Mouse (Mus musculus): ENCODE results near the gene Hist1h4c. TPM values are rescaled to one million over a fixed set of nuclear protein-coding genes. Genes with fewer than 3 reads are reported as not detected.

Gene Hist1h4c
- polyA plus RNA-seq, 1 experiment from 2014 or later = 9.0 TPM

GRCm38 (mm10) chr13:23743215-23743614, 45.0 kb upstream of the Hist1h4c start:
- 88% methylated on average over 5 of the region's 5 CpGs for WGBS
- no peak for ATAC-seq (ENCODE audit: low FRiP score, low TSS enrichment)

GRCm38 (mm10) chr13:23742007-23742406, 43.8 kb upstream of the Hist1h4c start:
- H3K27ac ChIP-seq (ENCODE audit: low read depth, low read length) = no peak overlapping the region
- no peaks in the 10 kb centered on the region for H3K9me3 ChIP-seq (ENCODE audit: control insufficient read depth, low read length)
- H3K9ac ChIP-seq (ENCODE audit: low read depth, low read length) = no peak overlapping the region
- no peak overlapping the region for H3K4me2 ChIP-seq (replicated peaks; ENCODE audit: low read depth, low read length)
- H3K36me3 ChIP-seq (ENCODE audit: control insufficient read depth, insufficient read depth, low read length) = no peaks in the 10 kb centered on the region
- no peak for ATAC-seq (ENCODE audit: low FRiP score, low TSS enrichment)
- H3K4me3 ChIP-seq (ENCODE audit: low read length) = no peak overlapping the region
- H3K27me3 ChIP-seq (ENCODE audit: control insufficient read depth, insufficient read depth, low read length) = no peaks in the 10 kb centered on the region
- H3K4me1 ChIP-seq (ENCODE audit: control insufficient read depth, insufficient read depth, low read length) = peaks cover 13% of the 10 kb centered on the region; the same call in 1 of the 2 replicates

More at GRCm38 (mm10) chr13:23743215-23743614, 45.0 kb upstream of the Hist1h4c start:
- peaks cover 17% of the 10 kb centered on the region; the same call in 1 of the 2 replicates for H3K4me1 ChIP-seq (ENCODE audit: control insufficient read depth, insufficient read depth, low read length)
- no peak overlapping the region for H3K4me2 ChIP-seq (replicated peaks; ENCODE audit: low read depth, low read length)
- H3K4me3 ChIP-seq (ENCODE audit: low read length) = no peak overlapping the region
- no peak overlapping the region for H3K9ac ChIP-seq (ENCODE audit: low read depth, low read length)
- no peaks in the 10 kb centered on the region for H3K36me3 ChIP-seq (ENCODE audit: control insufficient read depth, insufficient read depth, low read length)
- no peaks in the 10 kb centered on the region for H3K9me3 ChIP-seq (ENCODE audit: control insufficient read depth, low read length)
- H3K27me3 ChIP-seq (ENCODE audit: control insufficient read depth, insufficient read depth, low read length) = no peaks in the 10 kb centered on the region
- H3K27ac ChIP-seq (ENCODE audit: low read depth, low read length) = no peak overlapping the region

- H3K9ac ChIP-seq (ENCODE audit: low read depth, low read length) = peak overlapping the region; percentile 74; the same call in 1 of the 2 replicates
- peak overlapping the region; percentile 99; the same call in 1 of the 2 replicates for H3K27ac ChIP-seq (ENCODE audit: low read depth, low read length)
- H3K9me3 ChIP-seq (ENCODE audit: control insufficient read depth, low read length) = no peaks in the 10 kb centered on the region
- H3K27me3 ChIP-seq (ENCODE audit: control insufficient read depth, insufficient read depth, low read length) = no peaks in the 10 kb centered on the region
- WGBS = 47% methylated on average over 5 of the region's 5 CpGs
- H3K4me3 ChIP-seq (ENCODE audit: low read length) = peak overlapping the region; percentile 51; the same call in 1 of the 2 replicates
- H3K36me3 ChIP-seq (ENCODE audit: control insufficient read depth, insufficient read depth, low read length) = no peaks in the 10 kb centered on the region
- peaks cover 13% of the 10 kb centered on the region; the same call in 1 of the 2 replicates for H3K4me1 ChIP-seq (ENCODE audit: control insufficient read depth, insufficient read depth, low read length)
- no peak for ATAC-seq (ENCODE audit: low FRiP score, low TSS enrichment)
- peak overlapping the region; percentile 72 for H3K4me2 ChIP-seq (replicated peaks; ENCODE audit: low read depth, low read length)
Observed at GRCm38 (mm10) chr13:23740910-23741309, 42.7 kb upstream of the Hist1h4c start.

GRCm38 (mm10) chr13:23740256-23740840, 42.1 kb upstream of the Hist1h4c start:
- Histone ChIP-seq H3K4me1 (ENCODE audit: control insufficient read depth, insufficient read depth, low read length) (peaks cover 13% of the 10 kb centered on the region; the same call in 1 of the 2 replicates), H3K36me3 (ENCODE audit: control insufficient read depth, insufficient read depth, low read length) (no peaks in the 10 kb centered on the region), H3K27ac (ENCODE audit: low read depth, low read length) (peak overlapping the region; percentile 99), H3K4me2 (replicated peaks; ENCODE audit: low read depth, low read length) (peak overlapping the region; percentile 72), H3K4me3 (ENCODE audit: low read length) (peak overlapping the region; percentile 51), H3K27me3 (ENCODE audit: control insufficient read depth, insufficient read depth, low read length) (no peaks in the 10 kb centered on the region), H3K9ac (ENCODE audit: low read depth, low read length) (peak overlapping the region; percentile 74), H3K9me3 (ENCODE audit: control insufficient read depth, low read length) (no peaks in the 10 kb centered on the region)
- WGBS = 22% methylated on average over 13 of the region's 13 CpGs
- no peak for ATAC-seq (ENCODE audit: low FRiP score, low TSS enrichment)

- Histone ChIP-seq H3K4me3 (ENCODE audit: low read length) (peak overlapping the region; percentile 51), H3K9me3 (ENCODE audit: control insufficient read depth, low read length) (no peaks in the 10 kb centered on the region), H3K4me1 (ENCODE audit: control insufficient read depth, insufficient read depth, low read length) (peaks cover 13% of the 10 kb centered on the region; the same call in 1 of the 2 replicates), H3K36me3 (ENCODE audit: control insufficient read depth, insufficient read depth, low read length) (no peaks in the 10 kb centered on the region), H3K27me3 (ENCODE audit: control insufficient read depth, insufficient read depth, low read length) (no peaks in the 10 kb centered on the region), H3K9ac (ENCODE audit: low read depth, low read length) (peak overlapping the region; percentile 74), H3K4me2 (replicated peaks; ENCODE audit: low read depth, low read length) (peak overlapping the region; percentile 72), H3K27ac (ENCODE audit: low read depth, low read length) (peak overlapping the region; percentile 99)
- WGBS = under 1% methylated on average over 14 of the region's 14 CpGs
- no peak for ATAC-seq (ENCODE audit: low FRiP score, low TSS enrichment)
Observed at GRCm38 (mm10) chr13:23739922-23740252, 41.6 kb upstream of the Hist1h4c start.

GRCm38 (mm10) chr13:23739069-23739921, 41.0 kb upstream of the Hist1h4c start:
- peak; percentile 94 for ATAC-seq (ENCODE audit: low FRiP score, low TSS enrichment)
- WGBS = under 1% methylated on average over 39 of the region's 39 CpGs
- Histone ChIP-seq H3K9ac (ENCODE audit: low read depth, low read length) (peak overlapping the region; percentile 74), H3K4me3 (ENCODE audit: low read length) (peak overlapping the region; percentile 51), H3K27me3 (ENCODE audit: control insufficient read depth, insufficient read depth, low read length) (no peaks in the 10 kb centered on the region), H3K9me3 (ENCODE audit: control insufficient read depth, low read length) (no peaks in the 10 kb centered on the region), H3K4me2 (replicated peaks; ENCODE audit: low read depth, low read length) (peak overlapping the region; percentile 72), H3K4me1 (ENCODE audit: control insufficient read depth, insufficient read depth, low read length) (peaks cover 10% of the 10 kb centered on the region; the same call in 1 of the 2 replicates), H3K27ac (ENCODE audit: low read depth, low read length) (peak overlapping the region; percentile 99), H3K36me3 (ENCODE audit: control insufficient read depth, insufficient read depth, low read length) (no peaks in the 10 kb centered on the region)

- Histone ChIP-seq H3K4me2 (replicated peaks; ENCODE audit: low read depth, low read length) (peak within 1 kb of the TSS; percentile 72), H3K36me3 (ENCODE audit: control insufficient read depth, insufficient read depth, low read length) (no peaks in the 10 kb centered on the region), H3K9ac (ENCODE audit: low read depth, low read length) (peak within 1 kb of the TSS; percentile 74), H3K27ac (ENCODE audit: low read depth, low read length) (peak within 1 kb of the TSS; percentile 99), H3K27me3 (ENCODE audit: control insufficient read depth, insufficient read depth, low read length) (no peaks in the 10 kb centered on the region), H3K4me3 (ENCODE audit: low read length) (peak within 1 kb of the TSS; percentile 51), H3K4me1 (ENCODE audit: control insufficient read depth, insufficient read depth, low read length) (peaks cover 7% of the 10 kb centered on the region; the same call in 1 of the 2 replicates), H3K9me3 (ENCODE audit: control insufficient read depth, low read length) (no peaks in the 10 kb centered on the region)
- peak; percentile 95 for ATAC-seq (ENCODE audit: low FRiP score, low TSS enrichment)
- WGBS = under 1% methylated on average over 30 of the region's 38 CpGs
Observed at GRCm38 (mm10) chr13:23738677-23739068, 40.4 kb upstream of the Hist1h4c start, which contains the start of gene Hist1h1c. Gene Hist1h1c, plus strand, starts transcription at chr13:23738808.

GRCm38 (mm10) chr13:23738041-23738440, 39.8 kb upstream of the Hist1h4c start:
- Histone ChIP-seq H3K9ac (ENCODE audit: low read depth, low read length) (peak overlapping the region; percentile 74), H3K27ac (ENCODE audit: low read depth, low read length) (peak overlapping the region; percentile 99), H3K4me1 (ENCODE audit: control insufficient read depth, insufficient read depth, low read length) (peaks cover 7% of the 10 kb centered on the region; the same call in 1 of the 2 replicates), H3K4me3 (ENCODE audit: low read length) (peak overlapping the region; percentile 51; the same call in 1 of the 2 replicates), H3K4me2 (replicated peaks; ENCODE audit: low read depth, low read length) (peak overlapping the region; percentile 72), H3K27me3 (ENCODE audit: control insufficient read depth, insufficient read depth, low read length) (no peaks in the 10 kb centered on the region), H3K36me3 (ENCODE audit: control insufficient read depth, insufficient read depth, low read length) (no peaks in the 10 kb centered on the region), H3K9me3 (ENCODE audit: control insufficient read depth, low read length) (no peaks in the 10 kb centered on the region)
- 27% methylated on average over 4 of the region's 4 CpGs for WGBS
- no peak for ATAC-seq (ENCODE audit: low FRiP score, low TSS enrichment)
